Mouse (Mus musculus) spleen, adult 2 months (tissue): ENCODE measurements at regions not wholly inside any gene's neighbourhood (a gene's known extent, or its start where the extent isn't known, plus 50 kb on each side); places are given as distances from the start of the nearest gene placed in this dataset.

Source experiments
- DNase-seq, 2 experiments: peaks; one replicate each; pipeline versions ENCODE4 v3.0.0 to v3.0.0-alpha.2; 2012 to 2021; ENCODE audit warnings: low spot score in 2 of 2, low read depth in 1 of 2
- H3K27ac ChIP-seq: fragments of 200-500 bp; 2 replicates; pipeline ENCODE4 v1.5.1; 2012; ENCODE audit warnings: low read length, inconsistent platforms; ENCODE audit not compliant: insufficient read depth
- H3K27me3 ChIP-seq: fragments of 200-500 bp; 2 replicates; pipeline ENCODE4 v1.6.1; 2012; ENCODE audit warnings: mild to moderate bottlenecking, moderate library complexity, low read length, inconsistent platforms; ENCODE audit not compliant: control insufficient read depth, insufficient read depth
- H3K36me3 ChIP-seq: fragments of 200-500 bp; 2 replicates; pipeline ENCODE4 v1.6.1; 2012; ENCODE audit warnings: mild to moderate bottlenecking, low read length, inconsistent platforms; ENCODE audit not compliant: control insufficient read depth, insufficient read depth
- H3K4me1 ChIP-seq: fragments of 200-500 bp; 2 replicates; pipeline ENCODE4 v1.6.1; 2011; ENCODE audit warnings: inconsistent platforms; ENCODE audit not compliant: control insufficient read depth, insufficient read depth, insufficient read length
- H3K4me3 ChIP-seq: fragments of 200-500 bp; 2 replicates; pipeline ENCODE4 v1.5.1; 2011; ENCODE audit warnings: mild to moderate bottlenecking, inconsistent platforms; ENCODE audit not compliant: insufficient read depth, insufficient read length; ENCODE audit errors: extremely low read depth
- CTCF ChIP-seq: fragments of 200-500 bp; IDR thresholded peaks from 2 replicates; pipeline ENCODE4 v1.5.1; 2011; ENCODE audit warnings: mild to moderate bottlenecking, inconsistent platforms; ENCODE audit not compliant: insufficient read depth, insufficient read length, insufficient replicate concordance; ENCODE audit errors: extremely low read depth
- POLR2A ChIP-seq: fragments of 200-500 bp; IDR thresholded peaks from 2 replicates; pipeline ENCODE4 v1.6.1; 2011; ENCODE audit warnings: low read depth, low read length, inconsistent platforms
- WGBS: fragments of 180-500 bp; shearing (Covaris S2); methylation state at CpG from one replicate; pipeline ENCODE4 v1.1.7; 2018; 5-methylcytosine and 5-hydroxymethylcytosine counted together

DNA sequence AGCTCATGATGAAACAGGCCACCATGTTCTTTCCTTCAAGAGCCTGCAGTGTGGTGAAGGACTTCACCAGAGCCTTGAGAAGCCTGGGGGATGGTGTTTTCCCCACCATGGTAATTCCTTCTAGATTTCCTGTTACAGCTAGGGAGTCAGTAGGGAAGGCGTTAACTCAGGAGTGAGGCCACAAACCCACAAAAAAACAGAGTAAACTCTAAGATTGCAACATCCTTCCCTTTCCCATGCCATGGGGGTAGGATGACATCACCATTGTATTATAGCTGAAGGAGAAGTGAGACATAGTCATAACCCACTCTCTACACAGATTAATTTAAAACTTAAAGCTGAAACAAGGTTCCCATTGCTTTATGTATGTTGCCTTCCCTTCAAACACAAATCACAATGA, 218.7 kb upstream of the F930015N05Rik start:
- no peaks in the 10 kb centered on the region for H3K36me3 ChIP-seq
- WGBS = 29% methylated on average over 1 of the region's 1 CpGs
- no peak for DNase-seq
- no peaks in the 10 kb centered on the region for H3K4me1 ChIP-seq
- no peaks in the 10 kb centered on the region for H3K27me3 ChIP-seq
- TF ChIP-seq POLR2A (no peak), CTCF (no peak)
- H3K27ac ChIP-seq = no peak overlapping the region
- no peak overlapping the region for H3K4me3 ChIP-seq

- Histone ChIP-seq H3K4me1 (no peaks in the 10 kb centered on the region), H3K36me3 (no peaks in the 10 kb centered on the region), H3K4me3 (no peak overlapping the region), H3K27ac (no peak overlapping the region), H3K27me3 (no peaks in the 10 kb centered on the region)
- WGBS = 54% methylated on average over 6 of the region's 6 CpGs
- DNase-seq = no peak
- no peak for TF ChIP-seq POLR2A
- no peak for TF ChIP-seq CTCF
These were observed 226.7 kb upstream of the F930015N05Rik start for GRCm38 (mm10) chr11:64663166-64663565.

DNA sequence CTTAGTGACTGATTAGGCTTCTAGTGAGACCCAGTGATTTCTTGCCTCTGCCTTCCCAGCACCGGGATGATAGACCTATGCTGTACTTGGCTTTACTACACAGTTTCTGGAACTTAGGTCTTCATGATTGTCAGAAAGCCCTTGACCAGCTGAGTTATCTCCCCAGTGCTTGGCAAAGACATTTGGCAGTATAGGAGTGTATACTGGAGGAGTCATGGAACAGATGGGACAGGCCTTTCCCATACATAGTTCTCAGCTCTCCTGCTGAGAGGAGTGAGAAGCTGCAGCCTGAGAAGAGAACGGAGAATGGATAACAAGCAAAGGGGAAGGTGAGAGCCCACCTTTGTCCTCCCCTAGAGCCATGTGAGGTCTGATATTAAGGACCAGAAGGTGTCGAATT, 230.6 kb upstream of the F930015N05Rik start:
- Histone ChIP-seq H3K27me3 (no peaks in the 10 kb centered on the region), H3K4me1 (no peaks in the 10 kb centered on the region), H3K36me3 (no peaks in the 10 kb centered on the region), H3K4me3 (no peak overlapping the region), H3K27ac (no peak overlapping the region)
- TF ChIP-seq POLR2A (no peak), CTCF (no peak)
- WGBS = 91% methylated on average over 3 of the region's 3 CpGs
- no peak for DNase-seq

DNA sequence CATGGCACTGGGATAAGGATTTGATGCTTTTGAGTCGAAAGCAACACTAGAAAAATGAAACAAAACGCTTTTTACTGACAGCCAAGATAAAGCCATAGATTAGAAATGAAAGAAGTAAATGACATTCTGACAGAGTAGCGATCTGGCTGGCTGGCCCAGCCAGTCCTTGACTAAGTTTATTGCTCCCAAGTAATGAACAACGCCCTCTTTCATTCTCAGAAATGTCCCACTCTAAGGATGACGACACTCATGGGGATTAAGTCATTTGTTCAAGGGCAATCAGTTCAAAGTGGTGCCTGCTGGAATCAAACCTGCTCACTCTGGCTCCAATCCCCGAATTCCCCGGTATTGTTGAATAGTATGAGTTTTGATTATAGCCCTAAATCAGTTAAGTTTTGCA, 231.1 kb upstream of the F930015N05Rik start:
- no peak overlapping the region for H3K27ac ChIP-seq
- H3K4me1 ChIP-seq = no peaks in the 10 kb centered on the region
- no peaks in the 10 kb centered on the region for H3K36me3 ChIP-seq
- no peak for TF ChIP-seq POLR2A
- TF ChIP-seq CTCF = no peak
- WGBS = 81% methylated on average over 7 of the region's 7 CpGs
- H3K27me3 ChIP-seq = no peaks in the 10 kb centered on the region
- no peak overlapping the region for H3K4me3 ChIP-seq
- no peak for DNase-seq

DNA sequence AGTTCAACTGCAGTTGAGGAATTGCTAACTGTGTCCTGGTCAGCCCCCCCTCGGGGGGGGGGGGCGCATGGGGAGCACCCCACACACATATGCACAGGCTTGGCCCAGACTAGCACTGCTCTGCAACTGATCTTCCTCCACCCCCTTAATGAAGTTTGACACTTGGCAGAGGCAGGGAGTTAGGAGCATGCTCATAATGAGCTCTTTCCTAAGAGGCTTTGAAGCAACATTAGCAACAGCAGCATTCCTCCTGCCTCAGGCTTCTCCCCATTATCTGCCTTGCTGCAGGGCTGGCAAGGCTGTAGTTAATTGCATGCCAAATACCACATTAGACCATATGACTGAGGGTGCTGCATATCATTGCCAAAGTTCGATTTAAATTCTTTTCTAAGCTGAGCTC, 235.4 kb upstream of the F930015N05Rik start:
- no peak for TF ChIP-seq POLR2A
- TF ChIP-seq CTCF = no peak
- H3K27ac ChIP-seq = no peak overlapping the region
- DNase-seq = no peak
- no peaks in the 10 kb centered on the region for H3K27me3 ChIP-seq
- no peaks in the 10 kb centered on the region for H3K36me3 ChIP-seq
- H3K4me1 ChIP-seq = no peaks in the 10 kb centered on the region
- 59% methylated on average over 3 of the region's 3 CpGs for WGBS
- H3K4me3 ChIP-seq = no peak overlapping the region

DNA sequence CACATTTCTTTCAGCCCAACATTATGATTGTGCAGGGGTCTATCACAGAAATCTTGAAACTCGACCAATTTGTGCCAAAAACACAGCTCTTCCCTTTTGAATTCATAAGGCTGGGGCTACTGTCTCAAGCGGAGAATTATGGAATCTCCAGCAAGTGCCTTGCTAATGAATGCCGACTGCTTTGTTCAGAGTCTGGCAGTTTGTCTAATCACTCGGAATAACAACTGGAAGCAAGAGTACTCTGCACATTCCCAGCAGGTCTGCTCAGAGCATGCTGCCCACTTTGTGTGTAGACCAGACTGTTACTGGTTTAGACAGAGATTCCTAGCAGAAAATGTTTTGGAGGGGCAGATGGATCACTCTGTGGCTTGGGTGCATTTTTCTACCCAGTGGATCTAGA, 237.1 kb upstream of the F930015N05Rik start:
- H3K36me3 ChIP-seq = no peaks in the 10 kb centered on the region
- no peaks in the 10 kb centered on the region for H3K4me1 ChIP-seq
- no peak for DNase-seq
- no peak overlapping the region for H3K4me3 ChIP-seq
- 76% methylated on average over 4 of the region's 4 CpGs for WGBS
- no peaks in the 10 kb centered on the region for H3K27me3 ChIP-seq
- no peak overlapping the region for H3K27ac ChIP-seq
- TF ChIP-seq CTCF = no peak
- no peak for TF ChIP-seq POLR2A

GRCm38 (mm10) chr11:64703776-64704175, 267.3 kb upstream of the F930015N05Rik start:
- TF ChIP-seq CTCF (no peak), POLR2A (no peak)
- WGBS = 85% methylated on average over 1 of the region's 1 CpGs
- DNase-seq = no peak

DNA sequence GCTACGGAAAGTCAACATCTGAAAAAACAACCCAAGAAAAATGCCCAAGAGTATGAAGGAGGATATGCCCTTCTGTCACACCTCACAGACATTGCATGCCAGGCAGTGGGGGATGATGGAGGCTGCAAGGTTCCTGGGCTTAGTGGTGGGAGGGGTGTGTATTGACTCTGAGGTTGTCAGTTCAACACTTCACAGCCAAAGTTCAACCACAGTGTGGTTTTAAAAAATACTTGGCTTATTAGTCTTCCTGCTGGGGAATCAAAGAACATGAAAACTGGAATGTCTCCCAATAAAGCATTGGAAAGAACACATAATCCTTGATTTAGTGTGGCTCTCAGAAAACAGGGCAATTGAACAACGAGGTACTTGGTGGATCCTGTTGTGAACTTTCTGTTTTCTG, 267.0 kb upstream of the Elac2 start:
- H3K27ac ChIP-seq = no peak overlapping the region
- 78% methylated on average over 2 of the region's 2 CpGs for WGBS
- TF ChIP-seq POLR2A = no peak
- TF ChIP-seq CTCF = no peak
- no peaks in the 10 kb centered on the region for H3K36me3 ChIP-seq
- DNase-seq = no peak
- no peak overlapping the region for H3K4me3 ChIP-seq
- no peaks in the 10 kb centered on the region for H3K4me1 ChIP-seq
- no peaks in the 10 kb centered on the region for H3K27me3 ChIP-seq

More at GRCm38 (mm10) chr11:64703776-64704175, 267.3 kb upstream of the F930015N05Rik start:
- Histone ChIP-seq H3K4me3 (no peak overlapping the region), H3K27me3 (no peaks in the 10 kb centered on the region), H3K4me1 (no peaks in the 10 kb centered on the region), H3K27ac (no peak overlapping the region), H3K36me3 (no peaks in the 10 kb centered on the region)
